Mouse (Mus musculus) ES-Bruce4 (cell line): ENCODE measurements around the gene Bfsp1. TPM values are rescaled to one million over a fixed set of nuclear protein-coding genes. Genes with fewer than 3 reads are reported as not detected.

Source experiments
- H3K27ac ChIP-seq: 2 replicates; pipeline ENCODE4 v1.5.1; 2012; ENCODE audit warnings: low read length, inconsistent platforms; ENCODE audit not compliant: insufficient read depth
- H3K27me3 ChIP-seq: 2 replicates; pipeline ENCODE4 v1.6.1; 2012; ENCODE audit warnings: mild to moderate bottlenecking, low read length, inconsistent platforms; ENCODE audit not compliant: control insufficient read depth, poor library complexity, insufficient read depth, severe bottlenecking
- H3K36me3 ChIP-seq: 2 replicates; pipeline ENCODE4 v1.6.1; 2012; ENCODE audit warnings: inconsistent platforms, mild to moderate bottlenecking, low read length, moderate library complexity; ENCODE audit not compliant: control insufficient read depth, poor library complexity, insufficient read depth, severe bottlenecking
- H3K4me1 ChIP-seq: one replicate; pipeline ENCODE4 v1.8.1; 2011; ENCODE audit warnings: low read length; ENCODE audit not compliant: control insufficient read depth, insufficient read depth
- H3K4me3 ChIP-seq: 2 replicates; pipeline ENCODE4 v1.5.1; 2011; ENCODE audit warnings: low read depth, mild to moderate bottlenecking, low read length
- H3K9ac ChIP-seq: 2 replicates; pipeline ENCODE4 v1.6.1; 2012; ENCODE audit warnings: low read depth, mild to moderate bottlenecking, inconsistent platforms; ENCODE audit not compliant: poor library complexity, severe bottlenecking
- H3K9me3 ChIP-seq: replicated peaks from 2 replicates; pipeline ENCODE4 v1.6.1; 2012; ENCODE audit warnings: mild to moderate bottlenecking, low read length, inconsistent platforms; ENCODE audit not compliant: control insufficient read depth, poor library complexity, insufficient read depth, severe bottlenecking
- CTCF ChIP-seq: IDR thresholded peaks from one replicate; pipeline ENCODE4 v1.8.1; 2011; ENCODE audit warnings: low read depth, low read length
- EP300 ChIP-seq: IDR thresholded peaks from 2 replicates; pipeline ENCODE4 v1.6.1; 2011; ENCODE audit warnings: low read depth, low read length; ENCODE audit not compliant: insufficient read depth
- POLR2A ChIP-seq: IDR thresholded peaks from one replicate; pipeline ENCODE4 v1.8.1; 2011; ENCODE audit warnings: low read length; ENCODE audit not compliant: insufficient read depth
- polyA plus RNA-seq: library from polyadenylated mRNA; stranded (reverse); fragments of >200 nt; gene quantifications from 2 replicates; pipeline ENCODE4 v1.2.4, GENCODE M21; 2011; ENCODE audit warnings: low read depth; ENCODE audit not compliant: missing spikeins, insufficient read depth, insufficient read length

Bfsp1 gene
- polyA plus RNA-seq, 1 experiment = 0.58 TPM

- H3K9me3 ChIP-seq = no peaks in the 10 kb centered on the region
- no peaks in the 10 kb centered on the region for H3K4me1 ChIP-seq
- no peak overlapping the region for H3K4me3 ChIP-seq
- no peak overlapping the region for H3K9ac ChIP-seq
- no peaks in the 10 kb centered on the region for H3K36me3 ChIP-seq
- TF ChIP-seq CTCF (peak; percentile 33), POLR2A (no peak)
- H3K27ac ChIP-seq = no peak overlapping the region
- H3K27me3 ChIP-seq = no peaks in the 10 kb centered on the region
Measured at GRCm38 (mm10) chr2:143837291-143837701, 25.7 kb downstream of the Bfsp1 start.

DNA sequence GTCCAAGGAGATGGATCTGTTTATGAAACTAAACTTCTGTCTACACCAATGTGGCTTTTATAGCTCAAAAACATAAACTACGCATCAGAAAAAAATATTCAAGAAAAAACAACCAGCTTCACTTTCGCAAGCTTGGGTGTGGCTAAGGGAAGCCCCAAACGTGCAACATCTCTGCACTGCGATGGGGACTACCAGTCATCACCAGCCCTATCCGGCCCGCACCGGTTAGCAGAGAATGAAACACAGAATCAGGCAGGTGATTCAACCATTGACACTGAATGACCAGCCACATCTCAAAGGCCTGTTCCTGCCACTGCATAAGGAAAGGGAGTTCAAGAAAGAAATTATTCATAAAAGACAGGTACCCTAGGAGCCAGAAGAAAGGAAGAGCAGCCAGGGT lies 27.2 kb downstream of the Bfsp1 start:
- H3K27me3 ChIP-seq = no peaks in the 10 kb centered on the region
- no peak for TF ChIP-seq EP300
- no peak for TF ChIP-seq POLR2A
- no peak for TF ChIP-seq CTCF

GRCm38 (mm10) chr2:143834082-143834481 lies 28.9 kb downstream of the Bfsp1 start:
- Histone ChIP-seq H3K36me3 (no peaks in the 10 kb centered on the region), H3K4me1 (no peaks in the 10 kb centered on the region), H3K27ac (no peak overlapping the region), H3K4me3 (no peak overlapping the region), H3K27me3 (no peaks in the 10 kb centered on the region), H3K9me3 (no peaks in the 10 kb centered on the region), H3K9ac (no peak overlapping the region)
- TF ChIP-seq POLR2A (no peak), CTCF (no peak), EP300 (no peak)

More for the DNA sequence above, 27.2 kb downstream of the Bfsp1 start:
- no peak overlapping the region for H3K4me3 ChIP-seq
- H3K9me3 ChIP-seq = no peaks in the 10 kb centered on the region
- H3K9ac ChIP-seq = no peak overlapping the region
- H3K27ac ChIP-seq = no peak overlapping the region
- no peaks in the 10 kb centered on the region for H3K36me3 ChIP-seq
- no peaks in the 10 kb centered on the region for H3K4me1 ChIP-seq

DNA sequence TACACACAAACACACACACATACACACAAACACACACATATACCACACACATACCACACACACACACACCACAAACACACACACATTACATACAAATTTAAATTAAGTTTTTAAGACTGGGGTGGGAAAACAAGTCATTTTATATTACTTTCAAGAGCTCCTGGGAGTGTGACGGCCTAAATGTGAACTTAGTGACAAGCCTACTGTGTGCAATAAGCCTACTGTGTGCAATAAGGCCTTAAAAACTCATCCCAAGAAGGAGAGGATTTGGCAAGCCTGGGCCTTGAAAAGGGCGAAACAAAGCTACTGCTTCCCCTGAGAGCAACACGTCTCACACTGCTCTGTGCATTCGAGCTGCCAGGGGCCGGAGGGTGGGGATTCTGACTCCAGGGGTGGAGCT lies 30.3 kb downstream of the Bfsp1 start:
- no peaks in the 10 kb centered on the region for H3K27me3 ChIP-seq
- no peak overlapping the region for H3K4me3 ChIP-seq

DNA sequence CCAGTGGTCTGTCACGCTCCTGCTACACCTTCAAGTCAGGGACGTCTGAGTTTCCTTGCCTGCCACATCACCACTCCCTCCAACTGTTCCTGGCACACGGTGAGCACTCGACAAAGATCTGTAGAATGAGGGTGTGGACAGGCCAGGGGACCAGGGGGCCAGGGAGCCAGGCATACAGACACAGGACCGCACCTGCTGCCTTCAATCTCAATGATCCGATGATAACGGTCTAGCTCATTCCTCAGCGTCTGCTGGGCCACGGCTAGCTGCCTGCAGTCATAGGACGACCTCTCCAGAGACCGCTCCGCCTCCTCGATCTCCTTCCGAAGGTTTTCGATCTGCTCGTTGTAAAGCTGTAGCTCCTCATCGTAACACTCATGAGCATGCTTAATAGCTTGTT lies 31.3 kb downstream of the Bfsp1 start:
- Histone ChIP-seq H3K4me3 (no peak overlapping the region), H3K9ac (no peak overlapping the region), H3K36me3 (no peaks in the 10 kb centered on the region), H3K27me3 (no peaks in the 10 kb centered on the region), H3K9me3 (no peaks in the 10 kb centered on the region), H3K27ac (no peak overlapping the region), H3K4me1 (no peaks in the 10 kb centered on the region)
- no peak for TF ChIP-seq CTCF
- no peak for TF ChIP-seq POLR2A
- no peak for TF ChIP-seq EP300

More for the DNA sequence above, 30.3 kb downstream of the Bfsp1 start:
- no peak for TF ChIP-seq POLR2A
- no peak for TF ChIP-seq EP300
- no peak for TF ChIP-seq CTCF
- Histone ChIP-seq H3K9ac (no peak overlapping the region), H3K36me3 (no peaks in the 10 kb centered on the region), H3K4me1 (no peaks in the 10 kb centered on the region), H3K27ac (no peak overlapping the region), H3K9me3 (no peaks in the 10 kb centered on the region)

- H3K4me1 ChIP-seq = no peaks in the 10 kb centered on the region
- H3K36me3 ChIP-seq = no peaks in the 10 kb centered on the region
- TF ChIP-seq POLR2A (no peak), EP300 (no peak), CTCF (no peak)
- no peaks in the 10 kb centered on the region for H3K27me3 ChIP-seq
- H3K9ac ChIP-seq = no peak overlapping the region
- no peak overlapping the region for H3K4me3 ChIP-seq
- no peak overlapping the region for H3K27ac ChIP-seq
- H3K9me3 ChIP-seq = no peaks in the 10 kb centered on the region
Measured at GRCm38 (mm10) chr2:143813461-143813860, 49.5 kb downstream of the Bfsp1 start.

- Histone ChIP-seq H3K9me3 (no peaks in the 10 kb centered on the region), H3K27me3 (no peaks in the 10 kb centered on the region), H3K9ac (no peak overlapping the region), H3K4me3 (no peak overlapping the region), H3K27ac (no peak overlapping the region), H3K4me1 (no peaks in the 10 kb centered on the region), H3K36me3 (no peaks in the 10 kb centered on the region)
- TF ChIP-seq POLR2A (no peak), EP300 (no peak), CTCF (no peak)
Measured at GRCm38 (mm10) chr2:143812262-143812661, 50.7 kb downstream of the Bfsp1 start.
